Mouse (Mus musculus): ENCODE results near the gene Kif26b.

GRCm38 (mm10) chr1:178880905-178881304, 352.0 kb downstream of the Kif26b start:
- no peak for TF ChIP-seq EP300 (IDR thresholded peaks at IDR 0.05)
- no peak for TF ChIP-seq CTCF (IDR thresholded peaks at IDR 0.05)
